Mouse (Mus musculus) spleen, postnatal 14 days (tissue): ENCODE data around the gene Fat2.

Source experiments
- DNase-seq, 2 experiments: peaks; one replicate each; pipeline ENCODE4 v3.0.0; 2021 to 2022; ENCODE audit warnings: low spot score in 2 of 2

Fat2 gene

GRCm38 (mm10) chr11:55240556-55240955, 95.8 kb downstream of the Fat2 start:
- peak in 1 of 2 experiments; percentile 47 for DNase-seq

GRCm38 (mm10) chr11:55239496-55239895, 96.9 kb downstream of the Fat2 start:
- DNase-seq: no peak

GRCm38 (mm10) chr11:55236815-55237214, 99.5 kb downstream of the Fat2 start:
- no peak for DNase-seq

GRCm38 (mm10) chr11:55234791-55235190, 101.6 kb downstream of the Fat2 start:
- no peak for DNase-seq

- no peak for DNase-seq
These were observed 102.1 kb downstream of the Fat2 start for GRCm38 (mm10) chr11:55234288-55234687.

- no peak for DNase-seq
These were observed 105.3 kb downstream of the Fat2 start for GRCm38 (mm10) chr11:55231034-55231433.

DNA sequence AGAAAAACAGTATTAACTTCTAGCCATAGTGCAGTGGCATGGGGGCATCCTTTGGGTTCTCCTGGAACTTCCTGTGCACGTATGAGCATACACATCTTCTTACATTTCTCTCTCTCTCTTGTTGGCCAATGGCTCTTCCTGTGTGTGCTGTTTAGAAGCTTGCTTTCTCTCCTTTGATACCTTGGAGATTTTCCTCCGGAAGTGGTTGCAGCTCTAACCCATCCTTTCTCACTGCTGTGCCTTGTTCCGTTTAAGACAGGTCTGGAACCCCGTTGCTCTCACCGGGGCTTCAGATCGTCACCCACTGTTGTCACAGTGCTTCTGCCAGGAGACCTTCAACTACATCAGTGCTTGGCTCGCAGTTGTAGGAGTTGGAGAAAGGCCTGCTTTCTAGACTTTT, 115.1 kb downstream of the Fat2 start:
- DNase-seq: no peak

GRCm38 (mm10) chr11:55218473-55218872, 117.9 kb downstream of the Fat2 start:
- DNase-seq: no peak

DNA sequence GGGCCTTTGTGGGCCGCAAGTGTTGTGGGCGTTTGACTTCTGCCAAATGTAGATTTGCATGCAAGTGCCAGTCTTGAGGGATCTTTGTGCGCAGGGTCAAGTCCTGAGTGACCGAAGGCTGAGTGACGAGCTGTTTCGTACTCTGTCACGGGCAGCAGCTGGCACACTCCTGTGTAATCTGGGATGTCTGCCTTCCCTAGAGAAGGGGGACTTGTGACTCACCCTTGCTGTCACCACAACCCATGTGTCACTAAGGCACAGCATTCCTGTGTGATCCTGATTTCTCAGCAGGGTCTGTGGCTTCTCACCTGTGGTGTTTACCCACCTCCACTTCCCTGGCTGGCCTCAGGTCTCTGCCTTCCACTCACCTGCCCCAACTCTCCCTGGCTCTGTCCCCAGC, 118.5 kb downstream of the Fat2 start:
- DNase-seq: no peak

DNA sequence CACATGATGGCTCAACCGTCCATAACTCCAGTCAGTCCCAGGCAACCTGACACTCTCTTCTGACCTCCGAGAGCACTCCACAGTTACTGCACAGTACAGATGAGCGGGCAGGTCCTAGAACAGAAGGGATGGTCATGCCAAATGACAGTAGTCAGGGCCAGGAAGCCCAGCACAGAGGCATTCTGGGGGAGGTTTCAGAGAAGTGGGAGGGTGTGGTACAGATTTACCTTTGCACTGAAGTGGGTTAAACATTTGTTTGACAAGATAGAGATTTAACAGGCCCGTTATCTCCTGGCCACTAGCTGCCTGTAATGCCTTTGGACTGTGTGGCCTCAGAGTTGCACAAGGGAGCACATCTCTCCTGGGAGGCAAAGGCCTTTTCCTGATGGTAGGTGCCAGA, 118.9 kb downstream of the Fat2 start:
- DNase-seq: no peak

GRCm38 (mm10) chr11:55216830-55217229, 119.5 kb downstream of the Fat2 start:
- no peak for DNase-seq

DNA sequence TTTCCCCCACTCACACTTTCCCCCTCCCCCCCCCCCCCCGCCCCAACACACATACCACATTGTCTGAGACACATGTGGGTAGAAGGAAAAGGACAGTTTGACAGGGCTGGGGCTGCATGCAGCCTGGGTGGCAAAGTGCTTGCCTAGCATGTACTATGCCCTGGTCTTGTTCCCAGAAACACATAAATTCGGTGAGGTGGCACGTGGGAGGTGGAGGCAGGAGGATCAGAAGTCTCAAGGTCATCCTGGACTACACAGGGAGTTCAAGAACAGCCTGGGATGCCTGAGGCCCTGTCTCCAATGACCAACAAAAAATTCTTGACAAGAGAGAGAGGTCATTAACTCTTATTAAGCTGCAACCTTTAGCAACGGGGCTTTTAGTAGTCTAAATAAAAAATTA, 120.3 kb downstream of the Fat2 start:
- no peak for DNase-seq

- DNase-seq: no peak
These were observed 121.4 kb downstream of the Fat2 start for GRCm38 (mm10) chr11:55214978-55215377.

DNA sequence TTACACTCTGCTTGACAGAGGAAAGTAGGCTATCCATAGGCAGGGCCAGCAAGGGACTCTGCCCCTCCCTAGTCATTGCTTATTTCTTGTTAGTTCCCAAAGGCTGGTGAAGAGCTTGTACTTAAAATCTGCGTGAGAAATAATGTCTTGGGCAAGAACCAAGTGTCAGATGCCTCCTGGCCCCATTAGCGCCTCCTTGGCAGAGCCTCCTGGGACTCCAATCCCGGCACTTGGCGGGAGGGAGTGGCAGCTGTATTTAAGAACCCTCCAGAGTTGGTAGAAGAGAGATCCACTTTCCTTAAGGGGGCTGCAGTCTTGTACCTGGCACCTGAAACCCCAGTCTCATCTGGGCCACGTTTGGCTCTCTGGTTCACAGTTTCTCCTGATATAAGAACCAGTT, 122.2 kb downstream of the Fat2 start:
- DNase-seq: no peak

- no peak for DNase-seq
These were observed 122.8 kb downstream of the Fat2 start for GRCm38 (mm10) chr11:55213518-55213917.

DNA sequence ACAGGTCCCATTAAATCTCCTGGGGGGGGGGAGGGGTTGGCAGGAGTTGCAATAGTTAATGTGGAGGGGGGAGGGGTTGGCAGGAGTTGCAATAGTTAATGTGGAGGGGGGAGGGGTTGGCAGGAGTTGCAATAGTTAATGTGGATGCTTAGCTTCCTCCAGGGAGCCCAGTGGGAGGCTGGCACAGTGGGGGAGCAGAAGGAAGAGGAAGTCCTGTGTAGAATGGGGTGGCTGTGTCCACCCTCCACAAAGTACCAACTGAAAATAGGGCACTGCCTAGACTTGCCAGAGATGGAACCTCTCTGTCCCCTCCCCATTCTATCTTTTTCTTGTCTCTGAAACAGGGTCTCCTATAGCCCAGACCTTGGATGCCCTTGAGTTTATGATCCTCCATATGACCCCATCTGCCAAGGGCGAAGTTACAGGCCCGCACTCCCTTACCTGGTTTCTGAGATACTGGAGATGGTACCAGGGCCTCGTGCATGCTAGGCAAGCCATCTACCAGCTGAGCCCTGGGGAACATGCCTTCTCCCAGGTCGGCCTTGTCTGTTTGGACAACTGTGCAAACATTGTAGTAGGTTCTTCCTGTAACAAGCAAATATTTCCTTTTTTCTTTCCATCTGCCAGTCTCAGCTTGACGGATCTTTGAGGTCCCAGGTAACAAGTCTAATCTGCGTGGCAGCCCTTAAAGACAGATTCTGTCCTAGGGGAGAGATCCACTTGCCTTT, 126.6 kb downstream of the Fat2 start:
- no peak for DNase-seq

GRCm38 (mm10) chr11:55209032-55209431, 127.3 kb downstream of the Fat2 start:
- no peak for DNase-seq

GRCm38 (mm10) chr11:55208001-55208690, 128.2 kb downstream of the Fat2 start:
- no peak for DNase-seq

DNA sequence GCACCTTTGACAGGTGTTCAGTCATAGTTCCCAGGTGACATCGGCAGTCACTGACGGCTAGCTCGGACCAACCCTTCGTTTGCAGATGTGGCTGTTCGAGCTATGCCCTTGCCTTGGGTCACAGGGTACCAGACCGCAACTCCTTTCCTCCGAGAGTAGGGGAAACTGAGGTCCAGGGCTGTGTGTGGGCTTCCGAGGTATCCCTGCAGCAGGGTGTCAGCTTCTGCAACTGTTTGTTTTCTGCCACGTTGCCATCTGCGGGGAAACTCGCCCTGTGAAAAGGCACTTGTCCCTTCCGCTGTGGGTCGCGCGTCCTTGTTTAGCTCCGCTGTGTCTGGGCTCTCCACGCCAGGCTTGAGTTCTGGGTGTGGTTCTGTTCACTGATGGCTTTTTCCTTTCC, 131.8 kb downstream of the Fat2 start:
- peak in 1 of 2 experiments; percentile 12 for DNase-seq

DNA sequence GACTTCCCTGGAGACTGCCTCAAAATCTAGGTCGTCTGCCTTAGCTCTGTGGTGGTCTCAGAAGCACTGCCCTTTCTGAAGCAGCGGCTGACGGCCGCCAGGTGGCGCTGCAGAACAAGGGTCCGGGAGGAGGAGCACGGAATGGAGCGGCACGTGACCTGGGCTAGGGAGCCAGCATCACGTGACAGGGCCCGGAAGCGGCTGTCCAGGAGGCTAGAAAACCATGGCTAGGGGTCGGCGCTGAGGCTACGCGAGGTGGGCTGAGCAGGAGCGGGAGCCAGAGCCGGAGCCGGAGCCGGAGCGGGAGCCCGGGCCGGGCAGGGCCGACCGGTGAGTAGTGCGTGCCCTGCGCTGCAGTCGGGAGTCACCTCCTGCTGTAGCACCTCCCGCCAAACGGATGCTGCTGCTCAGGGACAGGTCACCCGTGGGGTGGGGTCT, 132.2 kb downstream of the Fat2 start, which contains the start of gene Slc36a1:
Gene Slc36a1 (plus strand): TSS at position 192 of the 438 bp plus-strand sequence.
- peak; percentile 88 to 95 for DNase-seq
